Mouse (Mus musculus) liver, embryonic 16.5 days (tissue): ENCODE data around the gene Tmprss7. TPM values are rescaled to one million over a fixed set of nuclear protein-coding genes. Genes with fewer than 3 reads are reported as not detected.
A peak's percentile ranks its signal among the peaks of the same experiment; 100 is the strongest.

ENCODE experiments used
- ATAC-seq: fragments of 200-750 bp; cut with Nextera tagmentation; 2 replicates; pipeline ENCODE4 v1.8.0; 2017; ENCODE audit warnings: low read depth, mild to moderate bottlenecking, moderate number of reproducible peaks, moderate library complexity
- H3K27ac ChIP-seq: fragments of 300-500 bp; sonication (generic); 2 replicates; pipeline ENCODE4 v1.5.1; 2014; ENCODE audit warnings: mild to moderate bottlenecking, low read length
- H3K27me3 ChIP-seq: fragments of 300-500 bp; sonication (generic); 2 replicates; pipeline ENCODE4 v1.6.1; 2014; ENCODE audit warnings: low read depth, low read length, mixed read lengths; ENCODE audit not compliant: control insufficient read depth, insufficient read depth
- H3K36me3 ChIP-seq: fragments of 300-500 bp; sonication (generic); 2 replicates; pipeline ENCODE4 v1.6.1; 2014; ENCODE audit warnings: mild to moderate bottlenecking; ENCODE audit not compliant: control insufficient read depth, insufficient read depth
- H3K4me1 ChIP-seq: fragments of 300-500 bp; sonication (generic); 2 replicates; pipeline ENCODE4 v1.6.1; 2014; ENCODE audit warnings: low read depth, low read length, mixed read lengths; ENCODE audit not compliant: control insufficient read depth
- H3K4me2 ChIP-seq: fragments of 300-500 bp; sonication (generic); 2 replicates; pipeline ENCODE4 v1.6.1; 2014; ENCODE audit warnings: low read depth, low read length, mixed read lengths
- H3K4me3 ChIP-seq: fragments of 300-500 bp; sonication (generic); 2 replicates; pipeline ENCODE4 v1.5.1; 2014; ENCODE audit warnings: low read depth, mild to moderate bottlenecking, low read length
- H3K9ac ChIP-seq: fragments of 300-500 bp; sonication (generic); 2 replicates; pipeline ENCODE4 v1.6.1; 2014; ENCODE audit warnings: low read depth, low read length
- H3K9me3 ChIP-seq: fragments of 300-500 bp; sonication (generic); replicated peaks from 2 replicates; pipeline ENCODE4 v1.6.1; 2016; ENCODE audit warnings: low read length; ENCODE audit not compliant: control insufficient read depth
- WGBS: fragments of 180-500 bp; shearing (Covaris S2); extraction: QIAGEN DNeasy Blood & Tissue Kit; methylation state at CpG from one replicate; pipeline ENCODE4 v1.1.7; 2014; ENCODE audit not compliant: insufficient replicate concordance; 5-methylcytosine and 5-hydroxymethylcytosine counted together
- polyA plus RNA-seq: library from polyadenylated mRNA; unstranded; fragments of >200 nt; fragmentation: Nextera tagmentation; extraction: Ambion mirVana; gene quantifications from 2 replicates; pipeline ENCODE4 v1.2.1, GENCODE M21; 2015

Tmprss7 gene
- polyA plus RNA-seq, 1 experiment from 2014 or later: 0.13 TPM

GRCm38 (mm10) chr16:45624791-45625190 is 68.7 kb downstream of the Tmprss7 start:
- no peak overlapping the region for H3K4me3 ChIP-seq
- WGBS: 32% methylated on average over 2 of the region's 2 CpGs
- peaks cover 3% of the 10 kb centered on the region for H3K4me1 ChIP-seq
- no peak for ATAC-seq
- H3K9ac ChIP-seq: no peak overlapping the region
- H3K9me3 ChIP-seq: no peaks in the 10 kb centered on the region
- H3K4me2 ChIP-seq: no peak overlapping the region
- H3K27ac ChIP-seq: no peak overlapping the region
- no peaks in the 10 kb centered on the region for H3K27me3 ChIP-seq
- no peaks in the 10 kb centered on the region for H3K36me3 ChIP-seq

GRCm38 (mm10) chr16:45623230-45623629 is 70.2 kb downstream of the Tmprss7 start:
- WGBS: 15% methylated on average over 4 of the region's 4 CpGs
- Histone ChIP-seq H3K27ac (no peak overlapping the region), H3K9ac (no peak overlapping the region), H3K27me3 (no peaks in the 10 kb centered on the region), H3K4me2 (no peak overlapping the region), H3K36me3 (no peaks in the 10 kb centered on the region), H3K9me3 (no peaks in the 10 kb centered on the region), H3K4me3 (no peak overlapping the region), H3K4me1 (peaks cover 4% of the 10 kb centered on the region)
- ATAC-seq: 0 out of 2 replicates have a peak, but pooled peaks have one; percentile 24

GRCm38 (mm10) chr16:45619751-45620375 is 73.6 kb downstream of the Tmprss7 start:
- no peak overlapping the region for H3K4me2 ChIP-seq
- ATAC-seq: no peak
- no peak overlapping the region for H3K4me3 ChIP-seq
- no peaks in the 10 kb centered on the region for H3K9me3 ChIP-seq
- H3K27ac ChIP-seq: no peak overlapping the region
- H3K4me1 ChIP-seq: peaks cover 4% of the 10 kb centered on the region
- H3K27me3 ChIP-seq: no peaks in the 10 kb centered on the region
- WGBS: 33% methylated on average over 8 of the region's 8 CpGs
- no peak overlapping the region for H3K9ac ChIP-seq
- no peaks in the 10 kb centered on the region for H3K36me3 ChIP-seq

GRCm38 (mm10) chr16:45615944-45616343 is 77.5 kb downstream of the Tmprss7 start:
- no peak overlapping the region for H3K4me2 ChIP-seq
- H3K9ac ChIP-seq: no peak overlapping the region
- peaks cover 4% of the 10 kb centered on the region for H3K4me1 ChIP-seq
- no peaks in the 10 kb centered on the region for H3K27me3 ChIP-seq
- H3K36me3 ChIP-seq: no peaks in the 10 kb centered on the region
- no peaks in the 10 kb centered on the region for H3K9me3 ChIP-seq
- no peak overlapping the region for H3K4me3 ChIP-seq
- 74% methylated on average over 1 of the region's 1 CpGs for WGBS
- no peak for ATAC-seq
- no peak overlapping the region for H3K27ac ChIP-seq

- H3K4me2 ChIP-seq: no peak overlapping the region
- no peaks in the 10 kb centered on the region for H3K9me3 ChIP-seq
- ATAC-seq: no peak
- H3K9ac ChIP-seq: no peak overlapping the region
- no peaks in the 10 kb centered on the region for H3K27me3 ChIP-seq
- no peaks in the 10 kb centered on the region; the same call in none of the 2 replicates for H3K4me1 ChIP-seq
- H3K36me3 ChIP-seq: no peaks in the 10 kb centered on the region
- no peak overlapping the region for H3K4me3 ChIP-seq
- H3K27ac ChIP-seq: no peak overlapping the region
- WGBS: 76% methylated on average over 2 of the region's 2 CpGs
These were observed 80.2 kb downstream of the Tmprss7 start for GRCm38 (mm10) chr16:45613247-45613646.

GRCm38 (mm10) chr16:45610267-45610666 is 83.2 kb downstream of the Tmprss7 start, which contains the start of gene Gcsam:
TSS of gene Gcsam (plus strand) at chr16:45610380.
- Histone ChIP-seq H3K27ac (peak within 1 kb of the TSS; percentile 48; the same call in 1 of the 2 replicates), H3K4me2 (no peak within 1 kb of the TSS), H3K9me3 (no peaks in the 10 kb centered on the region), H3K4me1 (no peaks in the 10 kb centered on the region; the same call in none of the 2 replicates), H3K27me3 (no peaks in the 10 kb centered on the region), H3K36me3 (no peaks in the 10 kb centered on the region), H3K9ac (no peak within 1 kb of the TSS), H3K4me3 (no peak within 1 kb of the TSS)
- 16% methylated on average over 4 of the region's 4 CpGs for WGBS
- ATAC-seq: no peak

GRCm38 (mm10) chr16:45609300-45609699 is 84.2 kb downstream of the Tmprss7 start:
- Histone ChIP-seq H3K9ac (no peak overlapping the region), H3K27ac (peak overlapping the region; percentile 48; the same call in 1 of the 2 replicates), H3K27me3 (no peaks in the 10 kb centered on the region), H3K4me3 (no peak overlapping the region), H3K9me3 (no peaks in the 10 kb centered on the region), H3K36me3 (no peaks in the 10 kb centered on the region), H3K4me2 (no peak overlapping the region), H3K4me1 (no peaks in the 10 kb centered on the region; the same call in none of the 2 replicates)
- no peak for ATAC-seq
- WGBS: 37% methylated on average over 3 of the region's 3 CpGs

GRCm38 (mm10) chr16:45608481-45608954 is 84.9 kb downstream of the Tmprss7 start:
- Histone ChIP-seq H3K27me3 (no peaks in the 10 kb centered on the region), H3K4me3 (no peak overlapping the region), H3K9ac (no peak overlapping the region), H3K27ac (no peak overlapping the region; the same call in 1 of the 2 replicates), H3K36me3 (no peaks in the 10 kb centered on the region), H3K4me1 (no peaks in the 10 kb centered on the region; the same call in none of the 2 replicates), H3K9me3 (no peaks in the 10 kb centered on the region), H3K4me2 (no peak overlapping the region)
- 25% methylated on average over 4 of the region's 4 CpGs for WGBS
- ATAC-seq: peak; percentile 89
